Mouse (Mus musculus): Measurements from ENCODE around the gene Gab2. TPM values are rescaled to one million over a fixed set of nuclear protein-coding genes. Genes with fewer than 3 reads are reported as not detected.

Gab2 gene
- total RNA-seq, 2 experiments from 2014 or later, result 13.1 to 13.7 TPM

DNA sequence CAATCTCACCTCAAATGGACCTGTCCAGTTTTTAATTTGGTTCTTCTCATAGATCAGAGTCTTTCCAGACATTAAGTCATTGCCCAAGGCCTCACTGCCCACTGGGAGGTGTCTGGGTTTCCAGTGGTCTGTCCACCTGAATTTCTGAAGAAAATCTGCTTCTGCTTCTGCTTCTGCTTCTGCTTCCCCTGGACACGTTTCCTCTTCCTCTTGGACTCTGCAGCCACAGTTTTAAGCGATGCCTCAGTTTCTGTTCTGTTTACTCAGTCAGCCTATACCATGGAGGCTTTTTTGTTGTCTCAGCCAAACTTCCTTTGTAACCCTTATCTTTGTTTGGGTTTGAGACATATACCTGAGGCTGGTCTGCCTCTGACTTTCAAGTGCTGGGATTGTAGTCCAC lies 170.3 kb downstream of the Gab2 start:
- no peak for DNase-seq

DNA sequence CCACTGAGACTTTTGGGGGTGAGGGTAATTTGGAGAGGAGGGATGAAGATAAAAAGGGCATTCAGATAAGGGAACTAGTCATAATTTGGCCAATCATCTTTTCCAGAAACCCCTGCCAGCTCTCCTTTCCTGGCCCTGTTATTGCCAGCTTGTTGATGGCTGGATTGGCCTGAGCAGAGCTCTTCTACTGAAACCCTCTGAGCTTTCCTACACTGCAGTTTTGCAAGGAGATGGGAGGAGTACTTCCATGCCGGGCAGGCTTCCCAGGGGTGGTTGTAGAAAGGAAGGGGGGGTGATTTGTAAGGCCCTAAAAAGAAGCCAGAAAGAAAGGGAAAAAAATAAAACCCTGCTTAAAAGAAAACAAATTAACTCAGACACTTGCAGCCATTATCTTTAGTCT lies 181.2 kb downstream of the Gab2 start:
- DNase-seq, result peak; percentile 53

DNA sequence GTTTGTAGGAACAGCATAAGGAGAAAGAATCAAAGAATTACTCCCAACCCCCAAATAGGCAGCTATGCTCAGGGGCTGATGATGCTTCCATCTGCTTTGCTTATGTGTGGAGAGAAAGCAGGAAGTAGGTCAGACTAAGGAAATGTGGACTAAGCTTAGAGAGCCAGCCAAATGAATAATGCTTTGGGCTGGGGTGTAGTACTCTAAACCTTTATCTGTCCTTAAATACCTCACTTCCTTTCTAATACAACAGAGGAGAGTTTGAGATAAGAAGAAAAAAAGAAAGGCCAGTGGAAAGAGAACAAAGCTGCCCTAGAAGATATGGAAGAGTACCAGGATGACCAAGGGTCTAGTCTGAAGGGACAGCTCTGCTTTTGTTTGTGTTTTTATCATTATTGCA lies 189.0 kb downstream of the Gab2 start:
- DNase-seq, result no peak

DNA sequence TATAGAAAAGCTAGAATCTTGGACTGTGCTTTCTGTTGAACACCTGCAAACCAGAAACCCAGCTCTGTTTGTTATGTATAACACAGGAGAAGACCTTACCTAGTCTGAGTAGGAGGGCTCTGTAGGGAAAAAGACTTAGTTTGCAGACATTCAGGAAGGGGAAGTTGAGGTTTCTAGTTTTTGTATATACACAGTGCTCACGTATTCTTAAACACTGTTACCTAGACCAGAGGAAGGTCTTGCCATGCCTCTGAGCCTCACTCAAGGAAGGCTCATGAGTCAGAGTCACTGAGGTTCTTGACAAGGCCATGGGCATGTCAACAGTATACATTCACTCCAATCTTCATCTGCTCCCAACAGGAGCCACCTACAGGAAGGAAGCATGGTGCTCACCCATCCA lies 189.7 kb downstream of the Gab2 start:
- no peak for DNase-seq

DNA sequence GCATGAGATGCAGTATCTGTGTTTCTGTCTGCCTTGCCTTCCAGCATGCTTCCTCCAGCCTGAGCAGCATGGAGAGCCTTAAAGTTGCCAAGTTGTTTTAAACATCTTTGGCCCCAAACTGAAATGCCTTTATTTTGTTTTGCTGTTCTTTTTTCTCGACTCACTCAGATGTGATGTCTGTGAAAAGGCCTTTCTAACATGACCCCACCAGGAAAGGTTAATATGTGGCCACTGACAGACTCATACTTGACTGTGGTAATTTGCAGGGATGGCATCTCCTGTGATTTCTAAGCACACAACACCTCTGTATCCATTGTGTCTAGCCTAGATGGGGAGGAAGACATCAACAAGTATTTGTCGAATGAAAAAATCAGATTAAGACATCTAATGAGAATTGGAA lies 215.6 kb downstream of the Gab2 start:
- no peak for DNase-seq

DNA sequence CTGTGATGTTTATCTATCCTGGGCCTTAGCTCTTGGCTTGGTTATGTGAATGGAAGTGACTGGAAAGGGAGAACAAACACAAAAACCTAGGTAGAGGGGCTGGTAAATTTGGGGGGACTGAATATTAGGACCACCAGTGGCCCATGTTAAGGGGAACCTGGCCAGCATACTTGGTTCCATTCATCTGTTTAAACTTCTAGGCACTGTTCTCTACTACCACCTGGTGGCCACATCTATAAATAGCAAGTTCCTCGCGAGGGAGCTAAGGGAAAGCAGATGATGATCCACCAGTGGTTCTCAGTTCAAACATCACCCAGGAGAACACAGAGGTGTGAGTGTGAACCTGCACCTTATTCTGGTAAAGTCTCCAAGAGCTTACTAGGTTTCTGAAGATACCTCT lies 216.1 kb downstream of the Gab2 start:
- peak; percentile 55 for DNase-seq

DNA sequence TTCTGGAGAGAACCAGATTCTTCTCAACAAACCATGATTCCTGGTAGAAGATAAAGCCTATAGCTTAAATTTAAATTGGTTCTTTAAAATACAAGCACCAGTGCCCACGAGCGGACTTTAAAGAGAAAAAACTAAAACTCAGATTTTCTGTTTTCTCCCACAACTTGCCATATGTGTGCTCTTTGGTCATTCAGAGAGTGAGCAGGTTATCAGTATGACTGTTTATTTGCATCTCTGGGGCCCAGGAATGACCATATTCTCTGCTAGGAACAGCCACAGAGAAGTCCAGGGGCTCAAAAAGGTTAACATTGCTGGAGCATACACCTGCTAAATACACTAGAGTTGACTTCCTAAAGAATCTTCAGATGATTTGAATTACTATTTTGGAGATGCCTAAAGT lies 216.9 kb downstream of the Gab2 start:
- no peak for DNase-seq

DNA sequence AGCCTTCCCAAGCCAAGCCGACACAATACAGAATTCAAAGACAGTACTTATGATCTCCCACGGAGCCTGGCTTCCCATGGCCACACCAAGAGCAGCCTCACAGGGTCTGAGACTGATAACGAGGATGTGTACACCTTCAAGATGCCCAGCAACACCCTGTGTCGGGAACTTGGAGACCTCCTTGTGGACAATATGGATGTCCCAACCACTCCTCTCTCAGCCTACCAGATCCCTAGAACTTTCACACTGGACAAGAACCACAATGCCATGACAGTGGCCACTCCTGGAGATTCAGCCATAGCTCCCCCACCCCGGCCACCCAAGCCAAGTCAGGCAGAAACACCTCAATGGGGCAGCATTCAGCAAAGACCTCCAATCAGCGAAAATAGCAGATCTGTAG lies 217.6 kb downstream of the Gab2 start:
- no peak for DNase-seq

DNA sequence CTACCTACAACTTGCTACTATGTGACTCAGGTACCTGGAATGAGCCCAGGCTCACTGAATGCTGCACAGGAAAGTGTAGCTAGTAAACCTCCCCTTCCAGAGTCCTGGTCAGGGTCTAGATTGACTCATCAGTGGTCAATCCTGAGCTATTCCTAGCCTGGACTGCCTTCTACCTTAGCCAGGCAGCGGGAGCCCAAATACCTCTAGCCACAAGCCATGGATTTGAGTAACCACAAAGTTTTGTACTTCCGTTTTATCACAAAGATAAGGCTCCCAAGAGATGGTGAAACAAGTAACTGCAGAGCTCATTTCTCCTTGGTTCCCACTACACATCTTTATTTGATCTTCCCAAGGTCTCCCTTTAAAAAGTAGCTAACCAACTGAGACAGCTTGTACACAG lies 219.5 kb downstream of the Gab2 start:
- no peak for DNase-seq

DNA sequence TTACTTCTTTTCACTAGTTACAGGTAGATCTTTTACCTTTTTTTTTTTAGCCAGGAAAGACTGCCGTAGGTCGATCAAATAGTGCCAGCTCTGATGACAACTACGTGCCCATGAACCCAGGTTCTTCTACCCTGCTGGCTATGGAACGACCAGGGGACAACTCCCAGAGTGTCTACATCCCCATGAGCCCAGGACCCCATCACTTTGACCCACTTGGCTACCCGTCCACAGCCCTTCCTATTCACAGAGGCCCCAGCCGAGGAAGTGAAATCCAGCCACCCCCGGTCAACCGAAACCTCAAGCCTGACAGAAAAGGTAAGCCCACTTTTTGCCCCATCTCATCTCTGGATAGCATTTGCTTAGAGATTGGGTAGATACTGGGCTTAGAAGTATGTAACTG lies 219.9 kb downstream of the Gab2 start:
- DNase-seq, result no peak

DNA sequence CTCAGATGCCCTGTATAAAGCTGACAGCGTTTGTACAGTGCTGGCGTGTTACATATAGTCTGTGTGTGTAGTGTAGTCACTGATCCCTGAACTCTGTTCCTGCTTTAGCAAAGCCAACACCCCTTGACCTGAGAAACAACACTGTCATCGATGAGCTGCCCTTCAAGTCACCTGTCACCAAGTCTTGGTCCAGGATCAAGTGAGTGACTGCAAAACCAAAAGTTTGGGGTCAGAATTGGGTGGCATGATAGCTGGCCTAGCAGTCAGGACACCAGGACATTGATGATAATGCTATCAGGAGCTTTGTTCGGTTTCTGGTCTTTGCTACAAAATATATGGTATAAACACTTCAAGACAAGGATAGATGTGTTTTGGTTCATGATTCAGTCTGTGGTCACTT lies 220.9 kb downstream of the Gab2 start:
- no peak for DNase-seq

DNA sequence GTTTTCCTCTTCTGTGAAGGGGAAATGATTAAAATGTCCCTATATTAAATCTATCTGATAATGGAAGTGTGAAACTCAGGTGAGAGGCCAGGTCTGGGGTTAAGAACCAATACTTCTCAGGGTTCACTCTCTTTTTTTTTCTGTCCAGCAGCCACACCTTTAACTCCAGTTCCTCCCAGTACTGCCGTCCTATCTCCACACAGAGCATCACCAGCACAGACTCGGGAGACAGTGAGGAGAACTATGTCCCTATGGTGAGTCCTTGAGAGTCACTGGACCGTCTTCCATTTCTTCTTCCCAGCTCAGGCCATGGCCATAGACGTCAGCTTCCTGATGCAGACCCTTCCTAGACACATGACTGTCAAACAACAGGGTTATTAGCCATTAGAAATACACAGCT lies 221.5 kb downstream of the Gab2 start:
- DNase-seq, result no peak

DNA sequence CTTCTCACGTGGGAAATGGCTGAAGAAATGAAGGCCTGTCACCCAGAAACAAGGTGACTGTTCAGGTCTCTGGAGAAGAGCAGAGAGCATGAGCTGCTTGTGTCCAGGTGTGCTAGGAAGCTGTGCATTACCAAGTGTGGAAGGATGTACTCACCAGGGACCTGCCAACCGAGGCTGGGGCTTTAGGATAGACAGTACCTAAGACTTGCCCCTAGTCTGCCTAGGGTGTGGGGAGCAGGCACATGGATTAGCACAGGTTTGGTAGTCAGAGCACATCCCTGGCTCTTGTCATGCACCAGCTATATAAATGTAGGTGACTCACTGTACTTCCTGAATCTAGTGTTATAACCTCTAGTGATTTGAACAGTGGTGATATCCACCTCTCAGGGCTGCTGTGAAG lies 222.2 kb downstream of the Gab2 start:
- DNase-seq, result no peak

DNA sequence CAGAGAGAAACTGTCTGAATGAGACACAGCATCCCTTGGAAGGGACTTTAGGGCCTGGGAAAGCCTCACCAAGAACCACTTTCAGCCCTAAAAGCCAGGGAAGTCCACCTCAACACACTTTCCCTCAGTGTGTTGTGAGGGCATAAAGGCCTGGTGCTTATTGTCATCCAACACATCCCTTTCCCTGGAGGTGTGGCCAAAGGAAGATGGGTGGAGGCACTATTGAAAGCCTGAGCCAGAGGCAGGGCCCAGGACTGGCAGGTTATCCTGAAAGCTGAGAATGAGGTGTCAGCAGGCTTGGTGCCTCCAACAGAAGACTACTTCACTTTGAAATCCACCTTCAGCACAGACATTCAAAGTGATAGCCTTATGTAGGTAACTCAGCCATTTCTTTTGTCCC lies 223.1 kb downstream of the Gab2 start:
- DNase-seq, result no peak

DNA sequence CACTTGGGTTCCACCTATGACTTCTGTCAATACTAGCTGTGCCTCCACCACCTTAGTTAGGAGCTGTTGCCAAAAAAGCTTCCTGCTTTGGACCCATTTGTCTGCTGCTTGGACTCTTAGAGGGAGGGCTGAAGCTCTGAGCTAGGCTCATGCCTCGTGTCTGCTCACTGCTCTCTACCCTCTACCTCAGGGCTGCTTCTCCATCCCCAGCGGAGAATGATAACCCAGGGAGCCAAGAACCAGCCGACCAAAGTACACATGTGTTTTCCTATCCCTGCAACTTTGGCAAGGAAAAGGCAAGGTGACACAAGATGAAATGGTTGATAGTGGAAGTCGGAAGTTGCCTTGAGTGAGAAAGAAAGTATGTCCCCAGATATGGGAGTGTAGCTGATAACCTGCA lies 223.8 kb downstream of the Gab2 start:
- DNase-seq, result no peak

DNA sequence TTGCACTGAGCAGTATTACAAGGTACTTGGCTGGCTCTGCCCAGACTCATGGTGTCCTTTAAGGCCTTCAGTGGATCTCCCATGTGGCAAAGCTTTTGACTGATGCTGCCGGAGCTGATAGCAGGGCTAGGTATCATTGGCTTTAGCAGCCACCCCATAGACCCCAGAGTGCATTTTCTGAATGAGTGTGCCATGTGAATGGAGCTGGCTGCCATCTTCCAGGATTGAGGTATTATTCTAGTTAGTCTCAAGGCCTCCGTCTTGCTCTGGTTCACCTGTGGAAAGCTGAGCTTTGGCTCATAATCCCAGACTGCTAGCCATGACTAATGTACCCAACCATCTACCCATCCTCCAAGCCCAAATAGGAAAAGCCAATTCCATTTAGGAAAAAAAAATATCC lies 225.4 kb downstream of the Gab2 start:
- no peak for DNase-seq

DNA sequence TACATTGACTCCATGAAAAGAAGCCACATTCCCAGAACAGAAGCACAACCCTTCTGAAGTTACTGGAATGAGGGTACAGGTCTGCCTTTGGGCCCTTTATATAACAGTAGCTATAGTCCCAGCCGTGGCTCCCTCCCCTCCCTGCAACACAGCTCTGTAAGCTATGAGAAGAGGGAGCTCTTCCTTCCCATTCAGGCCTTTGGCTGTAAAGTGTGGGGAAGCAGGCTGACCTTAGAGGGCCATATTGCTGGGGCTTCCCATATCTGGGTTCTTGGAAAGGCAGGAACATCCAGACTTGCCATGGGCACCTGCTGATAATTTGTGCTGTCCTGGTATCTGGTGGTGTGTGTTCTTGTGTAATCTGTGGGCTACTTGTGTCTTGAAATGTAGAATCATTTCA lies 226.2 kb downstream of the Gab2 start:
- DNase-seq, result no peak

DNA sequence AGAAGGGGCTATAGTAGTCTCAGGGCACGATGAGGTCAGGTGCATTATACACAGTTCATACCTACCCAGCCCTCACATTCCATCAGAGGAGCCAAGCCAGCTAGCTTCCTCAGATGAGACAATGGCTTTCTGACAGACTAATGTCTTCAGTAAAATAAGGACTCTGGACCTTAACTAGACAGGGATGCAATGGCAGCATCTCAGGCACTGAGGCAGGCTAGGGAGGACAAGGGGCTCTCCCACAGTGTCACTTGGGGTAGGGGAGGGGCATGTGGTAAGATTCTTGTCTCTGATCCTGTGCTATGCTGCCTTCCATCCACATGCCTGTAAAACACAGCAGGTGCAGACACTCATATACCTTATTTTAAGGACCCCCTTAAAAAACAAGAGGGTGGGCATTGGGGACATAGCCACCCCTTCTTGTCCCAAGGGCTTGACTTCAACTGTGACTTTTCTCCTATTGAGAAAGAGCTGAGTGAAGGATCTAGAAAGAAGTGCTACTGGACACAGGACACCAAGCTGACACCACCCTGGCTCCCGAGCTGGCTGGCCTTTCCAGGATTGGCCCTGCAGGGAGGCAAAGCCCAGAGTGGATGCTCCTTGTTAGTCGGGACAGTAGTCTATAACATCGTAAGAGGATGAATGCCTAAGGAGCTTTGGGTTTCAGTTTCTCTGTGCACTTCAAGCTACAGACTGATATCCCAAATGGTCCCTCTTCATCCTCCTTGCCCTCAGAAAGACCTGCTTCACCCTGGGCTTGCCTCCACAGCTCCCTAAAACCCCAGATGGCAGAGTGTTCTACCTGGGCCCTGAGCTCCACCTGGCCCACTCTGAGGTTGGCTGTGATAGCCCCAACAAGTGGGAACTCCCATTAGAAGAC lies 228.3 kb downstream of the Gab2 start:
- no peak for DNase-seq

DNA sequence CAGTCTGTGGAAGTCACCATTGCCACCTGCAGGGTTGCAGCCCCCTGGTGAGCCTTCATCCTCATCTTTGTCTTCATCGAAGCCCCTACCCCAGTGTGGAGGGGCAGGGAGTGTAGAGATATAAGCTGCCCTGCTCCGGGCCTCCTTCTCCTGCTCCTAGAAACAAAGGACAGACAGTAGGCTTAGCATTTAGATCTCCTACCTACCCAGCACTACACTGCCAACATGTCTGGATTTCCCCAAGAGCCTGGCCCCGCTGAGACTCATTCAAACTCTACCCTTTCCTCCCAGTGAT lies 228.9 kb downstream of the Gab2 start:
- DNase-seq, result no peak

DNA sequence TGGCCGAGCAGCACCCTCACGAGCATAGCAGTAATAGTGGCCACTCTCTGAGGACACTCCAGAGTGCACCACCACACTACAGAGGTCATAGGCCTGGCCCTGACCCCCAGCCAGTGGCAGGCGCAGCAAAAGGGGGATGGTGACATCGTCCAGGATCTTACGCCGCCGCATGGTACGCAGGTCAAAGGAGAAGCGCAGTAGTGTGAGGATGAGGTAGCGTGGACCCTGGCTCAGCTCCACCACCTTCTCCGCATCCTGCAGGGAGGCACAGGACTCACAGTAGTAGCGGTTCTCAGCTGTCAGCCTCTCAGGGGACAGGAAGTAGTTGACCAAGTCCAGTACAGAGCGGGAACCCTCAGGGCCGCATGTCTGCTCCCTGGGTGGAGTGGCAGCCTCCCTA lies 230.2 kb downstream of the Gab2 start:
- DNase-seq, result no peak

DNA sequence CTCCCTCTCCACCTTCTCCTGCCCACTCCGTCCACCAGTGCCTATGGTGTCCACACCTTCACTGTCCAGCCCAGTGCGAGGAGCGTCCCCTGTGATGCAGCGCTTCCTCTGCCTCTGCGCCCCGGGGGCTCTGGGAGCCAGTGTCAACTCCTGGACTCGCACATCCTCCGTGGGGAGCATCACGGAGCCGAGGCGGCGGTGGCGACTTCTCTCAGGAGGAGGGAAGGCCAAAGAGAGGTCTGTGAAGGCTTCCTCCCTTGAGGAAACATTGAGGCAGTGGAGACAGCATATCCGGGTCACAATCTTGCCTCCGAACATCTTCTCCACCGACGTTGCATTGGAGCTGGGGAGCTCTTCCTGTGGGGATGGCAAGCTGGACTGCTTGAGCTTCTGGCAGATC lies 230.8 kb downstream of the Gab2 start:
- no peak for DNase-seq

DNA sequence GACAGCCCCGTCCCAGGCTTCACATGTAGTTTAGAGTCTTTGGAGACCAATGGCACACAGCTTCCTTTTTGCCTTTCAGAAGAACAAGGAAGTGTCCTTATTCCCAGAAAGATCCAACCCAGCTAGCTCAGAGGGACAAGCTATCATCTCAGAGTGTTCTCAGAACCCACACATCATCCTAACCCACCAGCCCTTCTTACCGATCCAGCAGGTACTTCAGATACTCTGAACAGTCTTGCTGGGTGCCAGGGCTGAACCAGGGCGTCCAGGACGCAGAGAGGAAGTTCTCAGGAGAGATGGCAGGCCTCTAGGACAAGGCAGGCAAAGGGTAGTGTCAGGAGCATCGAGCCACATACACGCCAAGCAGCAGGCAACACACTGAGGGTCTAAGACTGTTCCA lies 231.5 kb downstream of the Gab2 start:
- no peak for DNase-seq

DNA sequence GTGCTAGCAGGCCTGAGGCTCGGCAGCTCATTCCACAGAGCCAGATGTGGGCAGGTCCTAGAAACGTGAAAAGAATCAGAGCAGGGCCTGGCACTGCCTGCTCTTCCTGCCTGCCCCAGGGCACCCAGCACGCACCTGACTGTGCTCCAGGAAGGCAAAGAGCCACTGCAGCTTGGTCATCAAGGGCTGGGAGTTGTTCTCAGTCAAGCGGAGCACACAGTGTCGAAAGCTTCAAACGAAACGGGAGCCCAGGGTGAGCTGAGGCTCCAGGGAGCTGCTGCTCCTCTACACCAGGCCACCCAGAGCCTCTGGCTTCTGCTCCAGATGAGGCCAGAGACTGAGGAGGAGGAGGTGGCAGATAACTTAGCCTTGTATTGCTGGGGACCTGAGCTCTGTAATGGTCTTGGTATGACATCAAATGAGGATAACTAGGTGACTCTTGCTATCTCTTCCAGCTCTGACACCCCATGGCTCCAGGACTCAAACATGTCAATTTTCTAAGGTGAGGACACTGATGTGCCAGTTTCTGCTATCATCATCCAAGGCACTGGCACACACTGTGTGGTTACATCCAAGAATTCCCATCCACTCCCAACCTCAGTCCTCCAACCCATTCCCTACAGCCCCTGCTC lies 232.1 kb downstream of the Gab2 start:
- DNase-seq, result no peak

DNA sequence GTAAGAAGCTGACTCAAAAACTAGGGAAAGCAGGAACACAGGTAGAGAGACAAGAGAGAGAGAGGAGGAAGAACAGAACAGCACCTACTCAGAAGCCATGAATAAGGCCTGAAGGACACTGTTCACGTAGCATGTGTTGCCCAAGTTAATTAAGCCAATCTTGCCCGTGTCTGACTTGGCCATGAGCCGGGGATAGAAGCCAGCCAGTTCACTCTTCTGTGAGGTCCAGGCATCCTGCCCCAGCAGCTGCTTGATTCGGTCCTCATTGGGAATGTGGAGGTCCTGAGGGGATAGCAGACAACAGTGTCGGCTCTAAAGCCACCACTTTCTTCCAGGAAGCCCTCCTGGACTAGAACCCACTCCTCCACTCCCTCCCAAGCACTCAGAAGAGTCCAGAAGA lies 233.3 kb downstream of the Gab2 start:
- DNase-seq, result peak; percentile 47

DNA sequence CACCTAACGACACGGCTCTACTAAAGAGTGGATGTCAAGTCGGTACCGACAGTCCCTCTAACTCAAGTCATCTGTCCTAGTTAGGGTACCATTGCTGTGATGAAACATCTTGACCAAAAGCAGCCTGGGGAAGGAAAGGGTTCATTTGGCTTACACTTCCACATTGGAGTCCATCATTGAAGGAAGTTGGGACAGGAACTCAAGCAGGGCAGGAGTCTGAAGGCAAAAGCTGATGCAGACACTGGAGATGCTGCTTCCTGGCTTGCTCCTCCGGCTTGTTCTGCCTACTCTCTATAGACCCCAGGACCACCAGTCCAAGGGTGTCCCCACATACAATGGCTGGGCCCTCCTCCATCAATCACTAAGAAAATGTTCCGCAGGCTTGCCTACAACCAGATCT lies 234.3 kb downstream of the Gab2 start:
- DNase-seq, result no peak

Measured in gastrocnemius, postnatal 10 days (tissue).